Mouse (Mus musculus) bone marrow, adult 2 months (tissue): ENCODE data around the gene Rpl37. TPM values are rescaled to one million over a fixed set of nuclear protein-coding genes. Genes with fewer than 3 reads are reported as not detected.

Source experiments
- H3K27ac ChIP-seq: fragments of 200-500 bp; 2 replicates; pipeline ENCODE4 v1.5.1; 2012; ENCODE audit warnings: low read depth, mild to moderate bottlenecking, control low read depth, inconsistent platforms, low read length; ENCODE audit not compliant: control insufficient read depth, poor library complexity, insufficient read depth
- H3K4me1 ChIP-seq: fragments of 200-500 bp; 2 replicates; pipeline ENCODE4 v1.6.1; 2011; ENCODE audit warnings: low read length; ENCODE audit not compliant: control insufficient read depth, insufficient read depth
- H3K4me3 ChIP-seq: fragments of 200-500 bp; replicated peaks from 2 replicates; pipeline ENCODE3; 2011; ENCODE audit warnings: mild to moderate bottlenecking, low read depth, low read length, control low read depth; ENCODE audit not compliant: control insufficient read depth
- CTCF ChIP-seq: fragments of 200-500 bp; IDR thresholded peaks from 2 replicates; pipeline ENCODE4 v1.5.1; 2011; ENCODE audit warnings: low read length, control low read depth; ENCODE audit not compliant: control insufficient read depth, insufficient read depth
- POLR2A ChIP-seq: fragments of 200-500 bp; IDR thresholded peaks from 2 replicates; pipeline ENCODE4 v1.6.1; 2011; ENCODE audit warnings: low read depth, mild to moderate bottlenecking, control low read depth, low read length, borderline replicate concordance; ENCODE audit not compliant: control insufficient read depth
- WGBS: fragments of 180-500 bp; shearing (Covaris S2); methylation state at CpG from one replicate; pipeline ENCODE4 v1.1.7; 2018; 5-methylcytosine and 5-hydroxymethylcytosine counted together
- polyA plus RNA-seq: library from polyadenylated mRNA; stranded (reverse); fragments of >200 nt; gene quantifications from 2 replicates; pipeline ENCODE4 v1.2.4, GENCODE M21; 2011; ENCODE audit warnings: low replicate concordance; ENCODE audit not compliant: missing spikeins, insufficient read depth, insufficient read length

Rpl37 gene
- polyA plus RNA-seq, 1 experiment = 809 TPM

DNA sequence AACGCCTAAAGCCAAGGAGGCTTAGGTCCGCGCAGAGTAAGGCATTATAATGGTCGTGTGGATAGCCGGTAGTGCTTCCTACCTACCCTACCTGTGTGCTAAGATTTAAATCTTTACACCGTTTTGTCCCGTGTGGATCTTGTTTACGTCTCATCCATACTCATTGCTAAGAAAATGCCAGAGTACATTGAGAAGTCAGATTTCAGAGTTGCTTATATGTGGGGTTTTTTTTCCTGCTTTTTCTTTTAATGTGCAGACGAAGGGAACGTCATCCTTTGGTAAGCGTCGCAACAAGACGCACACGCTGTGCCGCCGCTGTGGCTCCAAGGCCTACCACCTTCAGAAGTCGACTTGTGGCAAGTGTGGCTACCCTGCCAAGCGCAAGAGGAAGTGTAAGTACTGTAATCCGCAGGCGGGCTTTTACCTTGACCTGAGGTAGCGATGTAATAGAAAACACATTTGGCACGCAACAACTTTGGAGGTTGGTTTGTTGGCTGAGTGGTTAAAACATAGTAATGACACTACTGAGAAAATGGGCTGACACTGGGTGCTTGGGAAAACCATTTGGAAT is 671 bp downstream of the Rpl37 start:
- TF ChIP-seq POLR2A (no peak), CTCF (no peak)
- H3K27ac ChIP-seq = peak overlapping the region; percentile 72
- peak overlapping the region; percentile 90 for H3K4me3 ChIP-seq
- H3K4me1 ChIP-seq = no peaks in the 10 kb centered on the region; the same call in 1 of the 2 replicates
- WGBS = under 1% methylated on average over 22 of the region's 22 CpGs

DNA sequence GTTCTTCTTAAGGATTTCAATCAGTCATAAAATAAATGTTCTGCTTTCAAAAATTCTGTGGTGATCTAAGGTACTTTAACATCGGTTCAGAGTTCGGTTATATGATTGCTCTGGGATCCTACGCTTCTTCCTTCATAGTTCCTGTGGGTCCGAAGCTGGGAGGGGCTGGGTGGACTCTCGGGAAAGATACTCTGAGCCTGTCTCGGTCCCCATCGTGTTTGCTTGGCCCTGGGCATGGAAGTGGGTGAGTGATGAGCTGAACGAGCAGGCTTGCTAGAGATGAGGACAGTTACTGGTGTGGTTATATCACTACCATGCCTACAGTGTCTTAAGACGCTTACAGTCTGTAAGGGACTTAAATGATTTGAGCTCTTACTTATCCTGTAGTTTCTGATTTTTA is 2.2 kb downstream of the Rpl37 start:
- no peak overlapping the region for H3K4me3 ChIP-seq
- WGBS = 82% methylated on average over 9 of the region's 9 CpGs
- TF ChIP-seq CTCF (no peak), POLR2A (no peak)
- no peak overlapping the region for H3K27ac ChIP-seq
- H3K4me1 ChIP-seq = no peaks in the 10 kb centered on the region; the same call in 1 of the 2 replicates

DNA sequence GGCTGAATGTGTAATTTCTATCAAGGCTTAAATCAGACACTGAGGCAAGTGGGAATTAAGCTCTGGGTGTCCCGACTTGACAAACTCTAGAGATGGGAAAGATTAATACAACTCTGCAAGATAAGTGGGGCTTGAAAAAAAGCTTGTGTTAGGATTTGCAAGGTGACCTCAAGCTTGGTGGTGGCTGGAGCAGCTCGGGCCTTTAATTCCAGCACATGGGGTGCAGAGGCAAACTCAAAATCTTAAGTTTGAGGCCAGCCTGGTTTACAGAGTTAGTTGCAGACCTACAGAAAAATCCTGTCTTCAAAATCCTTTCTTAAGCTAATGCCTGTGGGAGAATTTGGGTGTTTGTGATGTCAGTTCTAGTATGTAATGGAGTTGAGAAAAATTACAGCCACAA is 2.7 kb downstream of the Rpl37 start:
- no peak overlapping the region for H3K4me3 ChIP-seq
- H3K4me1 ChIP-seq = no peaks in the 10 kb centered on the region; the same call in 1 of the 2 replicates
- TF ChIP-seq POLR2A (no peak), CTCF (no peak)
- WGBS = 73% methylated on average over 2 of the region's 2 CpGs
- H3K27ac ChIP-seq = no peak overlapping the region

DNA sequence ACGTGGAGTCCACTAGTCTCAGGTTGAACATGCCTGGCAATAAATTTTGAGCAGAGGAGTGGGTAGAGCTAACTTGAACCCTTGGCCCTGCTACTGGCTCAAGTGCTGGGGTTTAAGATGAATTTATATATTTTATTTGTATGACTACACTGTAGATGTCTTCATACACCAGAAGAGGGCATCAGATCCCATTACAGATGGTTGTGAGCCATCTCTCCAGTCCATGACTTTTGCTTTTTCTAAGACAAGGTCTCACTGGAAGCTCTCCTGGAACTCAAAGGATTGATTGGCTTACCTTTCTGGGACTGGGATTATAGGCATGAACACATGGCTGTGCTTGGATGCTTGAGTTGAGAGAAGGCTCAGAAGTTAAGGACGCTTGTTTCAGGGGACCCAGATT is 3.3 kb downstream of the Rpl37 start:
- TF ChIP-seq CTCF (no peak), POLR2A (no peak)
- no peak overlapping the region for H3K4me3 ChIP-seq
- WGBS = 89% methylated on average over 2 of the region's 2 CpGs
- H3K4me1 ChIP-seq = no peaks in the 10 kb centered on the region; the same call in 1 of the 2 replicates
- no peak overlapping the region for H3K27ac ChIP-seq

DNA sequence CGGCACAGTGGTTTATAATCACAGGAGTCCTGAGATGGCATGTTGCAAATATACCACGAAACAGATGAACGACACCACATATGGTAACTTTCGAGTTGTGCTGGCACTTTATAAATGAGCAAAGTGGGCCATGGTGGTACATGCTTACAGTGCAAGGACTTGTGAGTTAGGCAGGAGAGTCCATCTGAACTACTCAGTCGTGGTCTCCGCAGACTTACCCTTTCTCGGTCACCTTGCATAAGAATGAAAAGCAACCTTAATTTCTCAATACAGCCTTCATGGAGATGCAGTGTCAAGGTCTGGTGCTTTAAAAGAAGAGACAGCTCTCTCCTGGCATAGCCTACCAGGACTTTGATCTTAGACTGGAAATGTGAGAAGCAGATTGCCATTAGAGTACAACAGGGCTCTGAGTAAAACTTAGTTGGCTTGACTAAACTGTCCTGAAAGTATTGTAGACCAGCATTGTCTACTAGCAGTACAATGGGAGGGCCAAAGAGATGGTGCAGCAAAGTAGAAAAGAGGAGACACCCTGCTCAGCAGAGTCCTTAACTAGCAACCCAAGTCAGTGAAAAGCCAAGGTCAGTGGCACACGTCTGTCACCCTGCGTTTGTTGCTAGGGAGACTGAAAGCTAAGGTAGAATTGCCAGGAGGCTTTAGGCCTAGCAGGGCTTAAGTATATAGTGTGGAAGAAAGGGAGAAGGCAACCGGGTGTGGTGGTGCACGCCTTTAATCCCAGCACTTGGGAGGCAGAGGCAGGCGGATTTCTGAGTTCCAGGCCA is 5.3 kb downstream of the Rpl37 start:
- TF ChIP-seq POLR2A (no peak), CTCF (no peak)
- WGBS = 80% methylated on average over 12 of the region's 12 CpGs
- Histone ChIP-seq H3K4me3 (no peak overlapping the region), H3K4me1 (no peaks in the 10 kb centered on the region; the same call in 1 of the 2 replicates), H3K27ac (no peak overlapping the region)

DNA sequence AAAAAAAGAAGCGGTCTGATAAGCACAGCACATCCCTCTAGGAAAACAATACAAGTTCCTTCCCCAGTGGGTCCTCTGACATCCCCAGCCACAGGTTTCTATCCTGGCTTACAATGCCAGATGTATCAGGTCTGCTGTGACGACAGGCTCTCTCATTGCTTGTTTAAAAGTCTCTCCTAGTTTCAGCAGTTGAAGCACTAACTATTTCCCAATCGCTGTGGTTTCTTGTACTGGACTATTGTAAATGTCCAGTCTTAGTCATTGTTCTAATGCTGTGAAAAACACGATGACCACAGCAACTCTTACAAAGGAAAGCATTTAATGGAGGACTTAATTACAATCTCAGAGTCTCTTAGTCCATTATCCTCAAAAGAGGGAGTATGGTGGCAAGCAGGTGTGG is 10.0 kb downstream of the Rpl37 start:
- no peak for TF ChIP-seq CTCF
- no peak for TF ChIP-seq POLR2A
- 49% methylated on average over 4 of the region's 4 CpGs for WGBS

DNA sequence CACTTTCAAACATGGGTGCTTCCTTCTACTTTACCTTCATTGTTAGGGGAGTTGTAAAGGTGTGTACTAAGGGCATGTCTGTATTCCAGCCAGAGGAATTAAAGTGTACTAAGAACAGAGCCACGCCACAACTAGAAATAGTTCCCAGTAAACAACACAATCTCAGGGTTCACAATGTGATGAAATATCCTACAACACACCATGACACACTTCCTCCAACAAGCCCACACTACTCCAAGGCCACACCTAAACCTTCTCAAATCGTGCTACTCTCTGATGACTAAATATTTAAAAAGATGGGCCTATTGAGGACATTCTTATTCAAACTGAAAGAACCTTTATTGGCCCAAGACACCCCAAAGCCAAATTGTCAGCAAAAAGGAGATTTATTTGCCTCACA is 11.0 kb downstream of the Rpl37 start:
- Histone ChIP-seq H3K4me3 (no peak overlapping the region), H3K27ac (no peak overlapping the region; the same call in 1 of the 2 replicates), H3K4me1 (peaks cover 3% of the 10 kb centered on the region; the same call in 1 of the 2 replicates)
- TF ChIP-seq CTCF (no peak), POLR2A (no peak)
- 36% methylated on average over 2 of the region's 2 CpGs for WGBS

More for the DNA sequence above, 10.0 kb downstream of the Rpl37 start:
- Histone ChIP-seq H3K27ac (no peak overlapping the region; the same call in 1 of the 2 replicates), H3K4me3 (no peak overlapping the region), H3K4me1 (peaks cover 3% of the 10 kb centered on the region; the same call in 1 of the 2 replicates)

DNA sequence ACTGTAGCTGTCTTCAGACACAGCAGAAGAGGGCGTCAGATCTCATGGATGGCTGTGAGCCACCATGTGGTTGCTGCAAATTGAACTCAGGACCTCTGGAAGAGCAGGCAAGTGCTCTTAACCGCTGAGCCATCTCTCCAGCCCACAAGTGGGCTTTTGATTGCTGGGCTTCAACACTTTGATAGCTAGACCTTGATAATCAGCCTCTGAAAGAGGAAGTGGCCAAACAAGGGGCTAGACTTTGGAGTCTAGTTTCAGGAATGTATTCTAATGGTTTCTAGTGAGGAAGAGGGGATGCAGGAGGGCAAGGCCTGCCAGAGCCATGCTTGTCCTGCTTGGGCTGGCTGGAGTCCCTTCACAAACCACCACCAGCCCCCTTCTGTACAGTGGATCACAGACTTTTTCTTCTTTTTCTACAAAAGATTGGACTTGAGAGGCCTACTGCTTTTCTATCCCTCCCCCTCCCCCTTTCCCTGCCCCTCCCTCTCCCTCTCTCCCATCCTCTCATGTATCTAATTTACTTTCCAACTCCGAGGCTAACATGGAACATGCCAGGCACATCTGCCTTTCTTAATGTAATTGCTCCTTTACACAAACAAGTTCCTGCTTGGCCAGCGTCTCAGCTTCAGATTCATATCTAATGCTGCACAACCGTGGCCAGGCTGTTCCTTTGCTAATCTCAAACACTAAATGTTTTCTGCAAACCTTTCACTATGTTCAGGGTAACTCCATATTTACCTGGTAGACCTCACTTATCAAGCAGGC is 11.9 kb downstream of the Rpl37 start:
- Histone ChIP-seq H3K27ac (peak overlapping the region; percentile 56; the same call in 1 of the 2 replicates), H3K4me3 (no peak overlapping the region), H3K4me1 (peaks cover 3% of the 10 kb centered on the region; the same call in 1 of the 2 replicates)
- 27% methylated on average over 5 of the region's 5 CpGs for WGBS
- no peak for TF ChIP-seq CTCF
- TF ChIP-seq POLR2A = no peak
